Mouse (Mus musculus): ENCODE data around the gene Zfpm1. TPM values are rescaled to one million over a fixed set of nuclear protein-coding genes. Genes with fewer than 3 reads are reported as not detected.

Zfpm1 gene
- polyA plus RNA-seq, 1 experiment from 2014 or later: 0.88 TPM

- no peak for DNase-seq (ENCODE audit: extremely low spot score, low spot score)
- no peaks in the 10 kb centered on the region for H3K9me3 ChIP-seq
- H3K4me1 ChIP-seq: peaks cover 9% of the 10 kb centered on the region; the same call in 1 of the 2 replicates
- peaks cover 53% of the 10 kb centered on the region for H3K27me3 ChIP-seq (ENCODE audit: poor library complexity, severe bottlenecking)
- no peak overlapping the region for H3K27ac ChIP-seq
- no peaks in the 10 kb centered on the region for H3K36me3 ChIP-seq (replicated peaks)
- 48% methylated on average over 9 of the region's 9 CpGs for WGBS
- H3K4me3 ChIP-seq: no peak overlapping the region
These were observed 21.2 kb upstream of the Zfpm1 start for GRCm38 (mm10) chr8:122260755-122261154.

DNA sequence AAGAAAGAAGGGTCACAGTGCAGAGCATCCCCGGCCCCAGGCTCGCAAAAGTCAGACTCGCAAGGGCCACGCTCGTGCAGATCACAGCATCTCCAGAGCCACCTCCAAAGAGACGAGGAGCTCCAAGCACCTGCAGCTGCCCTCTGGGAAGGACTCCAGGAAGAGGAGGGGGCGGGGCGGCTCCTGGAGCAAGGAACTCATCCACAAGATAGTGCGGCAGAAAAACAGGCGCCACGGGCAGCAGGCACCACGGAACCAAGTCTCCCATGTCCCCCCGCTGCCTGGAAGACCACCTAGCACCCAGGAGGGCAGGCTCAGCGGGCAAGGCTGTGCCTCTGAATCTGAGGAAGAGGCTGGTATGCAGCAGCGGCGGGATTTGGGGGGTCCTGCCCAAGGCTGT, 19.1 kb upstream of the Zfpm1 start:
- Histone ChIP-seq H3K9me3 (no peaks in the 10 kb centered on the region), H3K27ac (no peak overlapping the region), H3K4me1 (peaks cover 19% of the 10 kb centered on the region), H3K4me3 (no peak overlapping the region), H3K36me3 (replicated peaks) (no peaks in the 10 kb centered on the region), H3K27me3 (ENCODE audit: poor library complexity, severe bottlenecking) (peaks cover 68% of the 10 kb centered on the region)
- no peak for DNase-seq (ENCODE audit: extremely low spot score, low spot score)
- 70% methylated on average over 16 of the region's 16 CpGs for WGBS

DNA sequence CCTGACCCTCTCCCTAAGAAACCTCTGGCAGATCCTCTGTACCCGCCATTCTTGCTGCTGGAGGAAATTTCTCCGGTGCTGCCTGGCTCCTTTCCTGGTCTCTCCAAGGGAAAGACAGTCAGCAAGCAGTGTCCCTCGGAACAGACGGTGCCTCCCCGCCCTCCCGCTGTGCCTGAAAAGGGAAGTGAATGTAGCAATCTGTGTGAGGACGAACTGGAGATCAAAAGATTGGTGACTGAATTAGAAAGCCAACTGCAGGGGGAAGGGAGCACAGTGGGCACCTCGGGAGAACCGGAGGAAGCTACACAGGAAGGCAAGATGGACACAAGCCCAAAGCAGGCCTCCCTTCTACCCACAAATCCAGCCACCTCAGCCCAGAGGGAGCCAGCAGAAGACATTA, 17.7 kb upstream of the Zfpm1 start:
- Histone ChIP-seq H3K27me3 (ENCODE audit: poor library complexity, severe bottlenecking) (peaks cover 83% of the 10 kb centered on the region), H3K4me1 (peaks cover 29% of the 10 kb centered on the region), H3K9me3 (no peaks in the 10 kb centered on the region), H3K36me3 (replicated peaks) (no peaks in the 10 kb centered on the region), H3K4me3 (no peak overlapping the region), H3K27ac (no peak overlapping the region)
- no peak for DNase-seq (ENCODE audit: extremely low spot score, low spot score)
- WGBS: 36% methylated on average over 9 of the region's 9 CpGs

- no peak overlapping the region for H3K4me3 ChIP-seq
- H3K9me3 ChIP-seq: no peaks in the 10 kb centered on the region
- H3K4me1 ChIP-seq: peaks cover 36% of the 10 kb centered on the region
- no peak overlapping the region for H3K27ac ChIP-seq
- WGBS: 94% methylated on average over 8 of the region's 8 CpGs
- H3K27me3 ChIP-seq (ENCODE audit: poor library complexity, severe bottlenecking): peaks cover 92% of the 10 kb centered on the region
- no peak for DNase-seq (ENCODE audit: extremely low spot score, low spot score)
- H3K36me3 ChIP-seq (replicated peaks): no peaks in the 10 kb centered on the region
These were observed 16.4 kb upstream of the Zfpm1 start for GRCm38 (mm10) chr8:122265522-122265921.

DNA sequence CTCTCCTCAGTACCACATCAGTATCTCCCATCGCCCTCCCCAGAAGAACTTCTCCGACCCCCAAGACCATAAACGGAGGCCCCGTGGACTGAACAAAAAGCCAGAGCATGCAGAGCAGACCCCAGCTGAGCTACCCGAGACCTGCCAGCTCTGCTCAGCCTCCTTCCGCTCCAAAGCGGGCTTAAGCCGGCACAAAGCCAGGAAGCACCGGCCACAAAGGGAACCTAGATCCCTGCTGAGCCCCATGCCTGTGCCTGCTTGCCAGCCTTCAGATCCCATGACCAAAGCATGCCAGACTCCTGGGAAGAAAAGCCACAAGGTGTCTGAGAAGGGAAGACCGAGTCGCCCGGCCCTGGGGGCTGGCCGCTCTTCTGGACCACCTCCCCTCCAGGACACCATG, 15.1 kb upstream of the Zfpm1 start:
- H3K36me3 ChIP-seq (replicated peaks): no peaks in the 10 kb centered on the region
- WGBS: 35% methylated on average over 13 of the region's 13 CpGs
- H3K27ac ChIP-seq: no peak overlapping the region
- H3K27me3 ChIP-seq (ENCODE audit: poor library complexity, severe bottlenecking): peaks cover 94% of the 10 kb centered on the region
- peaks cover 41% of the 10 kb centered on the region for H3K4me1 ChIP-seq
- H3K4me3 ChIP-seq: no peak overlapping the region
- H3K9me3 ChIP-seq: no peaks in the 10 kb centered on the region
- DNase-seq (ENCODE audit: extremely low spot score, low spot score): no peak

DNA sequence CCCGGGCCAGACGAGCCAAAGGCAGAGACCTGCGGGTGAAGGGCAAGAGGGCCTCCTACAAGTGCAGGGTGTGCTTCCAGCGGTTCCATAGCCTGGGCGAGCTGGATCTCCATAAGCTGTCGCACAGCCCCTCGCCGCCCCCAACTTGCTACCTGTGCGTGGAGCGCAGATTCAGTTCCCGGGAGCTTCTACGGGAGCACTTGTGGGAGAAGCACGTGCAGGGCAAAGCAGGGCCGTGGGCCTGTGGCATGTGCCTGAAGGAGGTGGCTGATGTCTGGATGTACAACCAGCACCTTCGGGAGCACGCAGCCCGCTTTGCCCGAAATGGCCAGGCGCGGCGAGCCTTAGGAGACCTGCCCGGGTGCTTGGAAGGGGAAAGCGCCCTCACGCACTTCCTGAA, 13.1 kb upstream of the Zfpm1 start:
- no peaks in the 10 kb centered on the region for H3K9me3 ChIP-seq
- H3K4me3 ChIP-seq: peak overlapping the region; percentile 53
- peaks cover 85% of the 10 kb centered on the region for H3K27me3 ChIP-seq (ENCODE audit: poor library complexity, severe bottlenecking)
- DNase-seq (ENCODE audit: extremely low spot score, low spot score): no peak
- 61% methylated on average over 24 of the region's 24 CpGs for WGBS
- H3K36me3 ChIP-seq (replicated peaks): no peaks in the 10 kb centered on the region
- peak overlapping the region; percentile 80 for H3K27ac ChIP-seq
- H3K4me1 ChIP-seq: peaks cover 52% of the 10 kb centered on the region

DNA sequence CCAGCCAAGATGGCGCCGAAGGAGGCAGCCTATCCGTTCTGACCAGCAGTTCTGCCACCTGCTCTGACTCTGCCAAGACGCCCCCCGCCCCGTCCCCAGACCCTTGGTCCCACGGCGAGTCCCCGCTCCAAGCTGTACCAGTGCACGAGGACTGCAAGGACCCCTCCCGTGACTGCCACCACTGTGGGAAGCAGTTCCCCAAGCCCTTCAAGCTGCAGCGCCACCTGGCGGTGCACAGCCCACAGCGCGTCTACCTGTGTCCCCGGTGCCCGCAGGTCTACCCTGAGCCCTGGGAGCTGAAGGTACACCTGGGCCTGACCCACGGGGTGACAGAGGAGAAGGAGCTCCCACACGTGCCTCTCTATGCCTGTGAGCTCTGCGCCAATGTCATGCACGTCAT, 12.5 kb upstream of the Zfpm1 start:
- Histone ChIP-seq H3K36me3 (replicated peaks) (no peaks in the 10 kb centered on the region), H3K4me1 (peaks cover 52% of the 10 kb centered on the region), H3K9me3 (no peaks in the 10 kb centered on the region), H3K27me3 (ENCODE audit: poor library complexity, severe bottlenecking) (peaks cover 81% of the 10 kb centered on the region), H3K4me3 (peak overlapping the region; percentile 53), H3K27ac (peak overlapping the region; percentile 80)
- DNase-seq (ENCODE audit: extremely low spot score, low spot score): peak; percentile 81
- 4% methylated on average over 21 of the region's 21 CpGs for WGBS

DNA sequence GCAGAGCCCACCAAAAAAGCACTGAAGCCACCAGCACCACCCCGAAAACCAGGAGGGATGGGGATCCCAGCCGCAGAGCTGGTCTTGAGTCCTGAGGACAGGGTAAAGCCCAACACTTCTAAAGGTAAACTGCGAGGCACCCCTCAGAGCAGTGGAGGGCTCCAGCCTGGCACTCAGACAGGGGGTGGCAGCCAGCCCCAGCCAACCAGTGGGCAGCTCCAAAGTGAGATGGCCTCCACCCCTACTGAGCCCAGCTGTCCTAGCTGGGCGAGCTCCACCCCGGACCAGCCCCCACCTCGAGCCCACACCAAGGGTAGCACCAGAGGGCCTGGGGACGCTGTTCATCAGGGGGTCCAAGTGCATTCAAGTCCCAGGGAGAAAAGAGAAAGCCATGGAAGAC, 11.4 kb upstream of the Zfpm1 start:
- H3K27me3 ChIP-seq (ENCODE audit: poor library complexity, severe bottlenecking): peaks cover 77% of the 10 kb centered on the region
- no peak overlapping the region for H3K4me3 ChIP-seq
- H3K27ac ChIP-seq: 0 out of 2 replicates have a peak overlapping the region, but pooled peaks have one; percentile 6
- 76% methylated on average over 7 of the region's 7 CpGs for WGBS
- H3K9me3 ChIP-seq: no peaks in the 10 kb centered on the region
- no peaks in the 10 kb centered on the region for H3K36me3 ChIP-seq (replicated peaks)
- no peak for DNase-seq (ENCODE audit: extremely low spot score, low spot score)
- H3K4me1 ChIP-seq: peaks cover 60% of the 10 kb centered on the region

GRCm38 (mm10) chr8:122273152-122273551, 8.8 kb upstream of the Zfpm1 start:
- Histone ChIP-seq H3K4me3 (0 out of 2 replicates have a peak overlapping the region, but pooled peaks have one; percentile 2), H3K4me1 (peaks cover 61% of the 10 kb centered on the region), H3K9me3 (no peaks in the 10 kb centered on the region), H3K27me3 (ENCODE audit: poor library complexity, severe bottlenecking) (peaks cover 58% of the 10 kb centered on the region), H3K27ac (no peak overlapping the region), H3K36me3 (replicated peaks) (no peaks in the 10 kb centered on the region)
- WGBS: 8% methylated on average over 5 of the region's 5 CpGs
- peak; percentile 86 for DNase-seq (ENCODE audit: extremely low spot score, low spot score)

GRCm38 (mm10) chr8:122273826-122274225, 8.1 kb upstream of the Zfpm1 start:
- no peaks in the 10 kb centered on the region for H3K36me3 ChIP-seq (replicated peaks)
- peaks cover 55% of the 10 kb centered on the region for H3K27me3 ChIP-seq (ENCODE audit: poor library complexity, severe bottlenecking)
- no peak overlapping the region for H3K4me3 ChIP-seq
- no peaks in the 10 kb centered on the region for H3K9me3 ChIP-seq
- peaks cover 55% of the 10 kb centered on the region for H3K4me1 ChIP-seq
- DNase-seq (ENCODE audit: extremely low spot score, low spot score): no peak
- WGBS: 54% methylated on average over 7 of the region's 7 CpGs
- 0 out of 2 replicates have a peak overlapping the region, but pooled peaks have one; percentile 11 for H3K27ac ChIP-seq

DNA sequence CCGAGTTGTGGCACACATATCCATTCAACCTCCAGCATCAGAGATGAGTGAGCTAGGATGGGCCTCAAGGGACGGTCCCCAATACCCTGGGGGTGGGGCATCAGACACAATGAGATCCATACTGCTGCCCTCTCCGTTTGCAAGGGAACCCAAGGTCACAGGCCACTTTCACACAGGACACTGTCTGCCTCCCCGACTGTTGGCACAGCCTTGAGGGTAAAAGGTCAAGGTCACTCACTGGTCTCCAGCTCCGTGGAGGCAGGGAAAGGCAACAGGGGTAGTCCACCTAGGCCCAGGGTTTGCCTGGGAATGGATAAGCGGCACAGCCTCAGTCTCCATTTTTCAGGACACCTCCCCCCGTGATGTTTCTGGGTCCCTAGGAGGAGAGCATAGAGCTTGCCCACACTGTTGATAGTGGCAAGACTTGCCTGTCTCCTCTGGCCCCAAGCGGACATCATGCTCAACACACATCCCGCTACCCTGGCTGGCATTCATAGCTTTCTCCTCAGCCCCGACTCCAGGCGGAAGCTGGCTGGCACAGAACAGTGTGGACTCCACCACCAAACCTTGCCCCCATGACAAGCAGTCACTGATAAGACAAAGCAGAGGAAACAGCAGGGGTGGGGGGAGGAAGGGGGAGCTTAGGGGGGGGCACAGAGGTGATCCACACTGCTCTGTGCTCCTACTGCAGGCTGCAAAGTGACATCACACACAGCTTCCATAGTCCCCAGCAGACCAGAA, 7.1 kb upstream of the Zfpm1 start:
- Histone ChIP-seq H3K4me1 (peaks cover 47% of the 10 kb centered on the region), H3K36me3 (replicated peaks) (no peaks in the 10 kb centered on the region), H3K27me3 (ENCODE audit: poor library complexity, severe bottlenecking) (peaks cover 56% of the 10 kb centered on the region), H3K4me3 (no peak overlapping the region), H3K27ac (no peak overlapping the region), H3K9me3 (no peaks in the 10 kb centered on the region)
- 80% methylated on average over 11 of the region's 11 CpGs for WGBS
- DNase-seq (ENCODE audit: extremely low spot score, low spot score): no peak

DNA sequence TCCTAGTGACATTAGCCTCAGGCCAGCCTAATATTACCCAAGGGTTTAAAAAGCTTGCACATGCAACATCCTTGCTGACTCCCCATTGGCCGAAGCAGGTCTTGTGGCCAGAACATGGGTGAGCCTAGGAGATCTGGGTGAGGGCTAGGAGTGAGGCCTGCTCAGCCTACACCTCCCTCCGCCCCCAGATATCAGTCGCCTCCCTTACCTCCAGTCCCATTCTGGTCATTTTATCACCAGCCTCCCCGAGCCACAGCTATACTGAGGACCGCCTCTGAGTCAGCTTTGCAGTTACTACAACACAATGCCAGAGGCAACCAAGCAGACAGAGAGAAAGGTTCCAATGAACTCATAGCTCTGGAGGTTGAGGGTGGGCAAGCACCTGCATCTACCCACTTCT, 5.6 kb upstream of the Zfpm1 start:
- peaks cover 55% of the 10 kb centered on the region for H3K4me1 ChIP-seq
- H3K27ac ChIP-seq: 0 out of 2 replicates have a peak overlapping the region, but pooled peaks have one; percentile 21
- no peak overlapping the region for H3K4me3 ChIP-seq
- DNase-seq (ENCODE audit: extremely low spot score, low spot score): no peak
- H3K27me3 ChIP-seq (ENCODE audit: poor library complexity, severe bottlenecking): peaks cover 42% of the 10 kb centered on the region
- no peaks in the 10 kb centered on the region for H3K36me3 ChIP-seq (replicated peaks)
- H3K9me3 ChIP-seq: no peaks in the 10 kb centered on the region
- WGBS: 93% methylated on average over 5 of the region's 5 CpGs

DNA sequence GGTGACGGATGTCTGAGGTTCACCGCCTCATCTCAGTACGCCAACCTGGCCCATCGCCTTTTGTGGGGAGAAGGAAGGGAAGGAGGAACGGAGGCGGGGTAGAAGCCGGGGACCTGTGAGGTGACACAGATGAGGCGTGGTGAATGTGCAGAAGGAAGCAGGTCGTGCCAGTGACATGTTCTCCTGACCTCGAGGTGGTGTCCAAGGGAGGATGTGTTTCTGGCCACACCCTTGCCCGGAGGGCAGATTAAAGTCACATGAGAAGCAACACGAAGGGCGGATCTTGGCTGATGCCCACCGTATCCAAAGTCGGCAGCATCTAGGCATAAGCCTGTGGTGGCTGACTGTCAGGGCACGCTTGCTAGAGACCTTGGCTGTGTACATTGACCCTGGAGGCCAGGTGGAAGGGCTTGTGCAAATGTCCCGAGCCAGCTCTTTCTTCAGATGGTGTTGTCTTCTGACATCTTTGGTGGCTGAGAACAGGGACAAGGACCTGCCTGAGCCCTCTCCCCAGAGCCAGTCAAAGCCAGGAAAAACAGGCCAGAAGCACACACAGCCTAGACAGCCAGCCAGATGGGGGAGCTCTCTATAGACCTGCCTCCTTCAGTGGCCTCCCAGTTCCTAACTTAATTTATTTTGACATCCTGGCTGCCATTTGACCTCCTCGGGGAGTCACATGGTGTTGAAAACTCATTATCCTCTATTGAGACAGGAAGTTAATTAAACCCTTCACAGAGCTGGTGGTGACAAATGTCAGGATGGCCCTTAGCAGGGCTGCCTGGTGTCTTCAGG, 4.5 kb upstream of the Zfpm1 start:
- 86% methylated on average over 18 of the region's 18 CpGs for WGBS
- no peaks in the 10 kb centered on the region for H3K36me3 ChIP-seq (replicated peaks)
- H3K27ac ChIP-seq: no peak overlapping the region
- H3K4me3 ChIP-seq: no peak overlapping the region
- no peaks in the 10 kb centered on the region for H3K9me3 ChIP-seq
- peaks cover 60% of the 10 kb centered on the region for H3K4me1 ChIP-seq
- no peak for DNase-seq (ENCODE audit: extremely low spot score, low spot score)
- H3K27me3 ChIP-seq (ENCODE audit: poor library complexity, severe bottlenecking): peaks cover 33% of the 10 kb centered on the region
